Mouse (Mus musculus): ENCODE measurements around the gene Igbp1. TPM values are rescaled to one million over a fixed set of nuclear protein-coding genes. Genes with fewer than 3 reads are reported as not detected.

Gene Igbp1
- polyA plus RNA-seq, 1 experiment from 2014 or later: 17.8 TPM

- Histone ChIP-seq H3K4me2 (ENCODE audit: low read depth, low read length) (no peak overlapping the region), H3K36me3 (replicated peaks; ENCODE audit: insufficient read depth, low read length) (peaks cover 3% of the 10 kb centered on the region; the same call in 1 of the 2 replicates), H3K27ac (ENCODE audit: low read depth) (no peak overlapping the region), H3K4me3 (ENCODE audit: low read depth, low read length) (no peak overlapping the region), H3K27me3 (ENCODE audit: insufficient read depth, low read length) (no peaks in the 10 kb centered on the region; the same call in 1 of the 2 replicates), H3K9ac (replicated peaks) (no peak overlapping the region), H3K9me3 (ENCODE audit: low read length) (no peaks in the 10 kb centered on the region), H3K4me1 (ENCODE audit: insufficient read depth) (no peaks in the 10 kb centered on the region)
- ATAC-seq: no peak
- no peak for DNase-seq
- WGBS (ENCODE audit: insufficient replicate concordance): 81% methylated on average over 2 of the region's 2 CpGs
- TF ChIP-seq CTCF (IDR thresholded peaks at IDR 0.05; ENCODE audit: low read depth) (no peak), EP300 (IDR thresholded peaks at IDR 0.05; ENCODE audit: low read depth) (no peak)
Measured at GRCm38 (mm10) chrX:100518532-100518931, 24.4 kb downstream of the Igbp1 start.

- Histone ChIP-seq H3K9me3 (ENCODE audit: low read length) (no peaks in the 10 kb centered on the region), H3K4me2 (ENCODE audit: low read depth, low read length) (no peak within 1 kb of the TSS), H3K9ac (replicated peaks) (no peak within 1 kb of the TSS), H3K36me3 (replicated peaks; ENCODE audit: insufficient read depth, low read length) (no peaks in the 10 kb centered on the region), H3K4me1 (ENCODE audit: insufficient read depth) (no peaks in the 10 kb centered on the region), H3K27ac (ENCODE audit: low read depth) (no peak within 1 kb of the TSS), H3K4me3 (ENCODE audit: low read depth, low read length) (no peak within 1 kb of the TSS), H3K27me3 (ENCODE audit: insufficient read depth, low read length) (peaks cover 3% of the 10 kb centered on the region; the same call in 1 of the 2 replicates)
- TF ChIP-seq CTCF (IDR thresholded peaks at IDR 0.05; ENCODE audit: low read depth) (no peak), EP300 (IDR thresholded peaks at IDR 0.05; ENCODE audit: low read depth) (no peak)
- DNase-seq (no peak), ATAC-seq (no peak)
- 61% methylated on average over 4 of the region's 4 CpGs for WGBS (ENCODE audit: insufficient replicate concordance)
Measured at GRCm38 (mm10) chrX:100524471-100524870, 30.4 kb downstream of the Igbp1 start, which contains the start of gene Dgat2l6. TSS of gene Dgat2l6 (plus strand) at chrX:100524838.

- 69% methylated on average over 3 of the region's 3 CpGs for WGBS (ENCODE audit: insufficient replicate concordance)
- no peak for ATAC-seq
- no peaks in the 10 kb centered on the region for H3K9me3 ChIP-seq (ENCODE audit: low read length)
- H3K9ac ChIP-seq (replicated peaks): no peak overlapping the region
- no peak overlapping the region for H3K27ac ChIP-seq (ENCODE audit: low read depth)
- peaks cover 2% of the 10 kb centered on the region; the same call in 1 of the 2 replicates for H3K27me3 ChIP-seq (ENCODE audit: insufficient read depth, low read length)
- no peak for DNase-seq
- TF ChIP-seq CTCF (IDR thresholded peaks at IDR 0.05; ENCODE audit: low read depth): no peak
- no peak for TF ChIP-seq EP300 (IDR thresholded peaks at IDR 0.05; ENCODE audit: low read depth)
- no peaks in the 10 kb centered on the region for H3K36me3 ChIP-seq (replicated peaks; ENCODE audit: insufficient read depth, low read length)
- H3K4me1 ChIP-seq (ENCODE audit: insufficient read depth): no peaks in the 10 kb centered on the region
- H3K4me2 ChIP-seq (ENCODE audit: low read depth, low read length): no peak overlapping the region
- H3K4me3 ChIP-seq (ENCODE audit: low read depth, low read length): no peak overlapping the region
Measured at GRCm38 (mm10) chrX:100556026-100556425, 61.9 kb downstream of the Igbp1 start.

- no peak overlapping the region for H3K4me2 ChIP-seq (ENCODE audit: low read depth, low read length)
- 84% methylated on average over 3 of the region's 3 CpGs for WGBS (ENCODE audit: insufficient replicate concordance)
Measured at GRCm38 (mm10) chrX:100565696-100566095, 71.6 kb downstream of the Igbp1 start.

More at GRCm38 (mm10) chrX:100565696-100566095, 71.6 kb downstream of the Igbp1 start:
- H3K27ac ChIP-seq (ENCODE audit: low read depth): no peak overlapping the region
- H3K9me3 ChIP-seq (ENCODE audit: low read length): no peaks in the 10 kb centered on the region
- no peaks in the 10 kb centered on the region for H3K36me3 ChIP-seq (replicated peaks; ENCODE audit: insufficient read depth, low read length)
- ATAC-seq (no peak), DNase-seq (no peak)
- TF ChIP-seq CTCF (IDR thresholded peaks at IDR 0.05; ENCODE audit: low read depth) (no peak), EP300 (IDR thresholded peaks at IDR 0.05; ENCODE audit: low read depth) (no peak)
- H3K4me3 ChIP-seq (ENCODE audit: low read depth, low read length): no peak overlapping the region
- H3K4me1 ChIP-seq (ENCODE audit: insufficient read depth): no peaks in the 10 kb centered on the region
- no peak overlapping the region for H3K9ac ChIP-seq (replicated peaks)
- H3K27me3 ChIP-seq (ENCODE audit: insufficient read depth, low read length): no peaks in the 10 kb centered on the region

Other genes with a start within 250 kb of the Igbp1 start
- not detected in 2 replicates for gene Otud6a, start 65.3 kb upstream of the Igbp1 start, polyA plus RNA-seq (2015; fragmentation: Nextera tagmentation; extraction: Ambion mirVana)
- 0.16 and 0.24 TPM in 2 replicates for gene Awat2, start 51.6 kb upstream of the Igbp1 start, polyA plus RNA-seq (2015; fragmentation: Nextera tagmentation; extraction: Ambion mirVana)
- not detected in 2 replicates for gene Dgat2l6, start 30.5 kb downstream of the Igbp1 start, polyA plus RNA-seq (2015; fragmentation: Nextera tagmentation; extraction: Ambion mirVana)
- not detected in 2 replicates for gene Awat1, start 78.0 kb downstream of the Igbp1 start, polyA plus RNA-seq (2015; fragmentation: Nextera tagmentation; extraction: Ambion mirVana)
- gene P2ry4, start 100.6 kb downstream of the Igbp1 start, polyA plus RNA-seq (2015; fragmentation: Nextera tagmentation; extraction: Ambion mirVana): 0.99 and 1.2 TPM in 2 replicates
- gene Arr3, start 111.2 kb downstream of the Igbp1 start, polyA plus RNA-seq (2015; fragmentation: Nextera tagmentation; extraction: Ambion mirVana): not detected in 2 replicates
- 6.7 and 8.4 TPM in 2 replicates for gene Kif4, start 131.4 kb downstream of the Igbp1 start, polyA plus RNA-seq (2015; fragmentation: Nextera tagmentation; extraction: Ambion mirVana)
- 40.0 and 40.2 TPM in 2 replicates for gene Pdzd11, start 132.3 kb downstream of the Igbp1 start, polyA plus RNA-seq (2015; fragmentation: Nextera tagmentation; extraction: Ambion mirVana)
- gene Gdpd2, start 235.6 kb downstream of the Igbp1 start, polyA plus RNA-seq (2015; fragmentation: Nextera tagmentation; extraction: Ambion mirVana): 0.04 TPM in 1 of 2 replicates, not detected in the other